Mouse (Mus musculus): ENCODE results near the gene Ugt2b37.
"Not testable (repeated sequence)": the region's sequence is repeated elsewhere in the genome, so short reads cannot be mapped to it uniquely, and the experiment has no call there.

Gene Ugt2b37

GRCm38 (mm10) chr5:87254676-87255075, at the start of gene Ugt2b37:
TSS of gene Ugt2b37 (minus strand) at chr5:87254804.
- not testable (repeated sequence) for DNase-seq (ENCODE audit: low read depth, low spot score)

- not testable (repeated sequence) for DNase-seq (ENCODE audit: low read depth, low spot score)
These were observed 31.6 kb upstream of the Ugt2b37 start for GRCm38 (mm10) chr5:87286180-87286579.

DNA sequence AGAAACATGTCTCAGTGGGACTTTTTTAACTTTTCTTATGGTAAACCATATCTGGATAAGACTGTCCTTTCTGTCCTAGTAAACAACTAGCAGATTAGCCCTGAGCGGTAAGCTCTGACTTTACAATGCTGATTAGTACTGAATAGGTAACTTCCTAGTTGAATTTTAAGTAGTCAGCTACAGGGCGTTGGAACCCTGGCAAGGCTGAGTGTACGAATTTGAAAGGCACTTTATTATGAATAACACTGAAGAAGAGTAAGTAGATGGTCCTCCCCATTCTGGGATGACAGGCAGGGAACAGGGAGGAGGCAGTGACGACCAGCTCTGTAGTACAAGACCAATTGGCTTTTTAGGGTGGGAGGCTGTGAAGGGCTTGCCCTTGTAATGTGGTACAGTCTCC, 21.4 kb upstream of the Ugt2b37 start:
- DNase-seq (ENCODE audit: low read depth, low spot score) = not testable (repeated sequence)

DNA sequence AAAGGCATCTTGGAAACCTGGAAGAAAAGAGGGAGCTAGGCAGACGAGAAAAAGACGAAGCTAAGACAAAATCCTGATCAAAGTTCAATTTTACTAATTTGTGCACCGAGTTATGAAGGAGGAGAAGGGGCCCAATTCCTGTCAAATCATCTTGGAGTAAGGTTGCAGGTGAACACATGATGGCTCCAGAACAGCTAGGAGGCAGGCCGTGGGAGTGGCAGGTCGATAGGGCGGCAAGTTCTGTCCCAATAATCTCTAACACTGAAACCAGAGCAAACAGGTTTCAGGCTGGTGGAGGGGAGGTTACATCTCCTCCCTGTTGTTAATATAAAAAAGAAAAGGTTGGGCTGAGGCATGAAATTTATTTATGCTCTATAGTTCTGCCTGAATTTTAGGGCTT, 21.0 kb upstream of the Ugt2b37 start:
- no peak for DNase-seq (ENCODE audit: low read depth, low spot score)

- DNase-seq (ENCODE audit: low read depth, low spot score) = no peak
These were observed 1.2 kb upstream of the Ugt2b37 start for GRCm38 (mm10) chr5:87255831-87256230.

- not testable (repeated sequence) for DNase-seq (ENCODE audit: low read depth, low spot score)
These were observed 12.5 kb downstream of the Ugt2b37 start for GRCm38 (mm10) chr5:87242140-87242539.

- DNase-seq (ENCODE audit: low read depth, low spot score) = not testable (repeated sequence)
These were observed 58.2 kb downstream of the Ugt2b37 start for GRCm38 (mm10) chr5:87196430-87196829.

Measured in ES-CJ7 (cell line).